Mouse (Mus musculus) olfactory bulb, adult 2 months (tissue): ENCODE measurements around the gene Ust.

Experiments used
- CTCF ChIP-seq: fragments of 200-500 bp; IDR thresholded peaks from 2 replicates; pipeline ENCODE4 v1.5.1; 2012; ENCODE audit warnings: low read depth, mild to moderate bottlenecking, low read length, moderate library complexity; ENCODE audit not compliant: insufficient read depth
- POLR2A ChIP-seq: fragments of 200-500 bp; IDR thresholded peaks from 2 replicates; pipeline ENCODE4 v1.6.1; 2012; ENCODE audit warnings: mild to moderate bottlenecking, low read depth, low read length, moderate library complexity; ENCODE audit not compliant: insufficient read depth

DNA sequence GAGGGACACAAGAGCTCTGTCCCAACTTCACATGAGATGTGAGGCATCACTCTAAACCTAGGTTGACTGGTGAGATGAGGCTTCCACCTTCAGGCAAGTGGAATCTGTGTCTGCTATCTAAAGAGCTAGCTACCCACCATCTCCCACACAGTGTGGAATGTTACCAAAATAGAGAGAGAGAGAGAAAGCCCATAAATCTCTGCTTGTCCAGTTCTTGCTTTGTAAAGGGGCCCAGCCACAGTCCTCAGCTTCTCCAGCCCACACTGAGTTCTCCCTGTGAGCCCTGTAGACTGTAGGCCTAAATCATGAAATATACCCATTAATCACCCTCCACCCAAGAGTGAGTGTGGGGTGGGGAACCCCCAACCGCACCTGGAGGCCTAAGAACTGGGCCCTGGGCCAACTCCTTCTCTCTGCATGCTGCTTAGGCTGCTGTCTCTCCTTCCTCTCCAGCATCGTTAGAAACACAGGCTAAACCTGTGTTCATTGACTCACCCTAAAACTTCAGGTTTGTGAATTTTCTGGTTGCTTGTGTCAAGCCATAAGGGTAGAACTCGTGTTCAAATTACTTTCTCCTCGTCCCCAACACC lies 336.9 kb downstream of the Ust start:
- no peak for TF ChIP-seq POLR2A
- TF ChIP-seq CTCF, result no peak
